Mouse (Mus musculus) adipocyte (in vitro differentiated cells): Measurements from ENCODE around the gene Tifa.
"Not testable (repeated sequence)": the region's sequence is repeated elsewhere in the genome, so short reads cannot be mapped to it uniquely, and the experiment has no call there.

ENCODE experiments used
- DNase-seq: peaks from one replicate; pipeline ENCODE4 v3.0.0-alpha.2; 2016; ENCODE audit warnings: low spot score

Tifa gene

GRCm38 (mm10) chr3:127789500-127790191, at the start of gene Tifa:
TSS of gene Tifa (plus strand) at chr3:127789805.
- DNase-seq, result peak; percentile 8

GRCm38 (mm10) chr3:127741473-127741872, 48.1 kb upstream of the Tifa start:
- DNase-seq, result peak; percentile 5

GRCm38 (mm10) chr3:127743614-127744365, 45.8 kb upstream of the Tifa start:
- no peak for DNase-seq

GRCm38 (mm10) chr3:127745504-127745903, 44.1 kb upstream of the Tifa start:
- no peak for DNase-seq

GRCm38 (mm10) chr3:127745911-127746640, 43.5 kb upstream of the Tifa start:
- no peak for DNase-seq

- no peak for DNase-seq
These were observed 41.0 kb upstream of the Tifa start for GRCm38 (mm10) chr3:127748644-127749043.

GRCm38 (mm10) chr3:127749266-127749665, 40.3 kb upstream of the Tifa start:
- no peak for DNase-seq

- no peak for DNase-seq
These were observed 39.5 kb upstream of the Tifa start for GRCm38 (mm10) chr3:127749981-127750562.

GRCm38 (mm10) chr3:127756458-127756857, 33.1 kb upstream of the Tifa start:
- no peak for DNase-seq

GRCm38 (mm10) chr3:127757886-127758301, 31.7 kb upstream of the Tifa start:
- DNase-seq, result no peak

- DNase-seq, result peak; percentile 5
These were observed 30.8 kb upstream of the Tifa start for GRCm38 (mm10) chr3:127758806-127759205.

GRCm38 (mm10) chr3:127759212-127759611, 30.4 kb upstream of the Tifa start:
- DNase-seq, result peak; percentile 67

GRCm38 (mm10) chr3:127762403-127762802, 27.2 kb upstream of the Tifa start:
- DNase-seq, result no peak

GRCm38 (mm10) chr3:127763076-127763612, 26.5 kb upstream of the Tifa start:
- DNase-seq, result peak; percentile 86

GRCm38 (mm10) chr3:127764541-127764940, 25.1 kb upstream of the Tifa start:
- no peak for DNase-seq

- DNase-seq, result no peak
These were observed 23.6 kb upstream of the Tifa start for GRCm38 (mm10) chr3:127765971-127766370.

GRCm38 (mm10) chr3:127769146-127769545, 20.5 kb upstream of the Tifa start:
- no peak for DNase-seq

GRCm38 (mm10) chr3:127780021-127780644, 9.5 kb upstream of the Tifa start, which contains the start of gene Alpk1:
TSS of gene Alpk1 (minus strand) at chr3:127780527.
- peak; percentile 79 for DNase-seq

GRCm38 (mm10) chr3:127780921-127781320, 8.7 kb upstream of the Tifa start:
- DNase-seq, result no peak

- no peak for DNase-seq
These were observed 6.7 kb upstream of the Tifa start for GRCm38 (mm10) chr3:127782921-127783320.

GRCm38 (mm10) chr3:127783680-127784079, 5.9 kb upstream of the Tifa start:
- DNase-seq, result not testable (repeated sequence)
